Mouse (Mus musculus) MEL (cell line): Measurements from ENCODE around the gene Tango6. TPM values are rescaled to one million over a fixed set of nuclear protein-coding genes. Genes with fewer than 3 reads are reported as not detected.

ENCODE experiments used
- DNase-seq: peaks from one replicate; pipeline ENCODE4 v3.0.0; 2011; ENCODE audit warnings: low read depth, low spot score
- H3K27ac ChIP-seq: 2 replicates; pipeline ENCODE4 v1.5.1; 2012; ENCODE audit warnings: low read depth, mild to moderate bottlenecking, control low read depth, low read length, moderate library complexity; ENCODE audit not compliant: control insufficient read depth
- H3K27me3 ChIP-seq, 2 experiments: fragments of 150-350 bp in 1 of 2; sonication (generic) in 1 of 2; 2 replicates each; pipeline ENCODE4 v1.6.1; 2012; ENCODE audit warnings: low read length in 2 of 2, mild to moderate bottlenecking in 2 of 2, improper control_type of control experiment in 1 of 2, moderate library complexity in 1 of 2; ENCODE audit not compliant: insufficient read depth in 2 of 2, control insufficient read depth in 1 of 2
- H3K36me3 ChIP-seq, 2 experiments: 2 replicates each; pipeline ENCODE4 v1.6.1; 2012 to 2014; ENCODE audit warnings: low read length in 2 of 2, improper control_type of control experiment in 1 of 2, inconsistent platforms in 1 of 2, mild to moderate bottlenecking in 1 of 2; ENCODE audit not compliant: insufficient read depth in 2 of 2, control insufficient read depth in 1 of 2
- H3K4me1 ChIP-seq, 2 experiments: fragments of 150-350 bp in 1 of 2; sonication (generic) in 1 of 2; 2 replicates each; pipeline ENCODE4 v1.6.1; 2012; ENCODE audit warnings: low read length in 2 of 2, improper control_type of control experiment in 1 of 2, mild to moderate bottlenecking in 1 of 2; ENCODE audit not compliant: insufficient read depth in 2 of 2, control insufficient read depth in 1 of 2
- H3K4me3 ChIP-seq, 2 experiments: fragments of 150-350 bp in 1 of 2; sonication (generic) in 1 of 2; 2 replicates each; pipeline ENCODE4 v1.5.1; 2012; ENCODE audit warnings: low read depth in 2 of 2, low read length in 2 of 2, mild to moderate bottlenecking in 2 of 2, moderate library complexity in 2 of 2, control low read depth in 1 of 2, improper control_type of control experiment in 1 of 2; ENCODE audit not compliant: control insufficient read depth in 1 of 2, insufficient read depth in 1 of 2
- H3K79me2 ChIP-seq: 2 replicates; pipeline ENCODE4 v1.6.1; 2012; ENCODE audit warnings: mild to moderate bottlenecking, low read length, moderate library complexity; ENCODE audit not compliant: control insufficient read depth, poor library complexity, insufficient read depth
- H3K9ac ChIP-seq: 2 replicates; pipeline ENCODE4 v1.6.1; 2012; ENCODE audit warnings: low read depth, mild to moderate bottlenecking, control low read depth, low read length, moderate library complexity; ENCODE audit not compliant: control insufficient read depth, poor library complexity, severe bottlenecking
- H3K9me3 ChIP-seq: fragments of 150-350 bp; sonication (generic); replicated peaks from 2 replicates; pipeline ENCODE4 v1.6.1; 2012; ENCODE audit warnings: mild to moderate bottlenecking, low read length, improper control_type of control experiment, moderate library complexity; ENCODE audit not compliant: insufficient read depth
- BHLHE40 ChIP-seq: IDR thresholded peaks from 2 replicates; pipeline ENCODE4 v1.6.1; 2012; ENCODE audit warnings: low read depth, mild to moderate bottlenecking, inconsistent platforms, low read length, improper control_type of control experiment, borderline replicate concordance
- CHD1 ChIP-seq: IDR thresholded peaks from 2 replicates; pipeline ENCODE4 v1.6.1; 2012; ENCODE audit warnings: low read depth, mild to moderate bottlenecking, inconsistent platforms, low read length, improper control_type of control experiment
- CHD2 ChIP-seq: IDR thresholded peaks from 2 replicates; pipeline ENCODE4 v1.6.1; 2011; ENCODE audit warnings: low read length, improper control_type of control experiment
- CTCF ChIP-seq, 3 experiments: IDR thresholded peaks in 2 of 3; conservative IDR thresholded peaks in 1 of 3; 2 replicates each; pipeline ENCODE4 v1.5.1; 2011 to 2012; ENCODE audit warnings: low read length in 3 of 3, low read depth in 2 of 3, mild to moderate bottlenecking in 2 of 3, improper control_type of control experiment in 1 of 3, inconsistent platforms in 1 of 3, mixed read lengths in 1 of 3, moderate library complexity in 1 of 3; ENCODE audit not compliant: control insufficient read depth in 1 of 3, insufficient read depth in 1 of 3, poor library complexity in 1 of 3, severe bottlenecking in 1 of 3
- GABPA ChIP-seq: IDR thresholded peaks from 2 replicates; pipeline ENCODE4 v1.6.1; 2012; ENCODE audit warnings: low read depth, mild to moderate bottlenecking, inconsistent platforms, low read length, improper control_type of control experiment, moderate library complexity
- JUND ChIP-seq: IDR thresholded peaks from 2 replicates; pipeline ENCODE4 v1.6.1; 2011; ENCODE audit warnings: low read depth, mild to moderate bottlenecking, improper control_type of control experiment, low read length
- MAX ChIP-seq: IDR thresholded peaks from 2 replicates; pipeline ENCODE4 v1.6.1; 2011; ENCODE audit warnings: low read length, improper control_type of control experiment
- MXI1 ChIP-seq: IDR thresholded peaks from 2 replicates; pipeline ENCODE4 v1.6.1; 2011; ENCODE audit warnings: mild to moderate bottlenecking, low read depth, low read length, improper control_type of control experiment
- MYC ChIP-seq: IDR thresholded peaks from 2 replicates; pipeline ENCODE4 v1.6.1; 2011; ENCODE audit warnings: low read depth, mild to moderate bottlenecking, low read length, improper control_type of control experiment, moderate library complexity
- POLR2A ChIP-seq, 2 experiments: IDR thresholded peaks; 2 replicates each; pipeline ENCODE4 v1.6.1; 2011 to 2012; ENCODE audit warnings: low read length in 2 of 2, mild to moderate bottlenecking in 2 of 2, control low read depth in 1 of 2, improper control_type of control experiment in 1 of 2, low read depth in 1 of 2, moderate library complexity in 1 of 2; ENCODE audit not compliant: control insufficient read depth in 1 of 2, insufficient read depth in 1 of 2, poor library complexity in 1 of 2
- POLR2AphosphoS5 ChIP-seq: IDR thresholded peaks from 2 replicates; pipeline ENCODE4 v1.6.1; 2012; ENCODE audit warnings: low read depth, borderline replicate concordance, mild to moderate bottlenecking, inconsistent platforms, low read length, moderate library complexity, mixed read lengths
- RAD21 ChIP-seq: IDR thresholded peaks from 2 replicates; pipeline ENCODE4 v1.6.1; 2011; ENCODE audit warnings: mild to moderate bottlenecking, low read depth, low read length, improper control_type of control experiment
- SIN3A ChIP-seq: IDR thresholded peaks from 2 replicates; pipeline ENCODE4 v1.6.1; 2012; ENCODE audit warnings: low read length, improper control_type of control experiment, inconsistent platforms
- SMC3 ChIP-seq: IDR thresholded peaks from 2 replicates; pipeline ENCODE4 v1.6.1; 2011; ENCODE audit warnings: low read depth, low read length, improper control_type of control experiment
- TAL1 ChIP-seq: IDR thresholded peaks from 2 replicates; pipeline ENCODE4 v1.6.1; 2012; ENCODE audit warnings: mild to moderate bottlenecking, inconsistent platforms, low read length, moderate library complexity, mixed read lengths
- TCF12 ChIP-seq: IDR thresholded peaks from 2 replicates; pipeline ENCODE4 v1.6.1; 2014; ENCODE audit warnings: low read depth, mild to moderate bottlenecking, inconsistent platforms, low read length, improper control_type of control experiment, moderate library complexity
- USF2 ChIP-seq, 2 experiments: IDR thresholded peaks; 2 replicates each; pipeline ENCODE4 v1.6.1; 2011 to 2012; ENCODE audit warnings: improper control_type of control experiment in 2 of 2, low read length in 2 of 2, borderline replicate concordance in 1 of 2, inconsistent platforms in 1 of 2, low read depth in 1 of 2, mild to moderate bottlenecking in 1 of 2; ENCODE audit not compliant: insufficient read depth in 1 of 2
- ZMIZ1 ChIP-seq: IDR thresholded peaks from 2 replicates; pipeline ENCODE4 v1.6.1; 2012; ENCODE audit warnings: low read depth, mild to moderate bottlenecking, inconsistent platforms, low read length, improper control_type of control experiment, moderate library complexity
- polyA plus RNA-seq, 2 experiments: library from polyadenylated mRNA; stranded (reverse) in 1 of 2; unstranded in 1 of 2; fragments of >175 nt in 1 of 2; fragments of >200 nt in 1 of 2; gene quantifications; 2 replicates each; pipeline versions ENCODE4 v1.2.1 to v1.2.4; 2012; ENCODE audit warnings: low replicate concordance in 2 of 2, low read depth in 1 of 2; ENCODE audit not compliant: insufficient read length in 2 of 2, insufficient read depth in 1 of 2, missing spikeins in 1 of 2
- total RNA-seq: library from RNA; depleted of rRNA; stranded (reverse); fragments of 300-350 nt; gene quantifications from 2 replicates; pipeline ENCODE4 v1.2.3, GENCODE M21; 2012

Tango6 gene
- total and polyA plus RNA-seq, 3 experiments, result 3.0 to 6.1 TPM; not detected in 1

DNA sequence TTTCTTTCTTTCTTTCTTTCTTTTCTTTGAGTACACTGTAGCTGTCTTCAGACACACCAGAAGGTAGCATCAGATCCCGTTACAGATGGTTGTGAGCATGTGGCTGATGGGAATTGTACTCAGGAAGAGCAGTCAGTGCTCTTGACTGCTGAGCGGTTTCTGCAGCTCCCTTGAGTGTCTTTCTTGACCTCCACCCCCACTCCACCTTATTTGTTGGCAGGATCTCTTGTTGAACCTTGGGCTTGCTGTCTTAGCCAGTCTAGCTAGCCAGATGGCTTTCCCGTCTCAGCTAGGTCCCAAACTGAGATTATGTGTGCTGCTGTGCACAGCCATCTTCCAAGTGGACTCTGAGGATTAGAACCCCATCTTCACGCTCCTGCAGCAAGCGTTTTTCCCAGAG, 83.9 kb downstream of the Tango6 start:
- Histone ChIP-seq H3K9me3 (no peaks in the 10 kb centered on the region), H3K27ac (no peak overlapping the region), H3K4me1 (no peaks in the 10 kb centered on the region), H3K4me3 (no peak overlapping the region), H3K79me2 (no peaks in the 10 kb centered on the region), H3K27me3 (no peaks in the 10 kb centered on the region), H3K9ac (no peak overlapping the region), H3K36me3 (no peaks in the 10 kb centered on the region; a peak in 1 of 4 replicates)
- TF ChIP-seq POLR2A (IDR thresholded peaks at IDR 0.05; ENCODE audit: control insufficient read depth in 1 of 2, insufficient read depth in 1 of 2, low read depth in 1 of 2, low read length in 2 of 2, poor library complexity in 1 of 2) (no peak), JUND (no peak), USF2 (IDR thresholded peaks at IDR 0.05; ENCODE audit: borderline replicate concordance in 1 of 2, insufficient read depth in 1 of 2, low read depth in 1 of 2, low read length in 2 of 2) (no peak), GABPA (no peak)
- DNase-seq, result no peak

GRCm38 (mm10) chr8:106769147-106769805, 86.4 kb downstream of the Tango6 start:
- no peaks in the 10 kb centered on the region for H3K9me3 ChIP-seq
- H3K79me2 ChIP-seq, result no peaks in the 10 kb centered on the region
- no peak overlapping the region for H3K9ac ChIP-seq
- no peak overlapping the region for H3K27ac ChIP-seq
- DNase-seq, result no peak
- H3K4me3 ChIP-seq, result no peak overlapping the region
- no peaks in the 10 kb centered on the region for H3K36me3 ChIP-seq
- TF ChIP-seq CHD2, result no peak
- TF ChIP-seq MYC, result no peak
- no peak for TF ChIP-seq POLR2A (IDR thresholded peaks at IDR 0.05; ENCODE audit: control insufficient read depth in 1 of 2, insufficient read depth in 1 of 2, low read depth in 1 of 2, low read length in 2 of 2, poor library complexity in 1 of 2)
- H3K4me1 ChIP-seq, result no peaks in the 10 kb centered on the region
- no peaks in the 10 kb centered on the region for H3K27me3 ChIP-seq

DNA sequence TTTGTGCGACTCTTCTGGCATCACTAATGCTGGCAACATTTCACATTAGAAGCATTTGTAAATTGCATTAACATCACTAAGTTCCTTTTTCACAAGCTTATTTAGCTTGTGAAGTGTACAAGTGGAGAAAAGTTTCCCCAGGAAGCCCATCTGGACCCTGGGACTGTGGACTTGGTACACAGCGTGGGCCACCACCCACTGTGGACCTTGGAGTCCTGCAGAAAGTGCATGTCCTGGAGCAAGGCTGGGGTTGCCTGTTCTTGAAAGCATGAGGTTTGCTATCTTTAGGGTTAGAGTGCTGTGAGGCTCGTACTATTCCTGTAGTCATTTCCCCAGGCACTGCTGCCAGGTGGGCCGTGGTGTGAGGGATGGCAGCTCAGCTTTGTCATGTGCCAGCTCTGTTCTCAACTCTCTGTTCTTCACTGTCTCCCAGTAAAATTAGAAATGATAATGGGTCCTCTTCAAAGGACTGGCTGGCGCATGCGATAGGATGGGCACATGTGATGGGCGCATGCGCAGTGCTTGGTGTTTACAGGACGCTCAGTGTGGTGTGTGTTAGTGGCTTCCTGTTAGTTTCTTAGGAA, 87.8 kb downstream of the Tango6 start:
- no peaks in the 10 kb centered on the region for H3K27me3 ChIP-seq
- no peaks in the 10 kb centered on the region for H3K9me3 ChIP-seq
- H3K9ac ChIP-seq, result no peak overlapping the region
- H3K27ac ChIP-seq, result no peak overlapping the region
- TF ChIP-seq CTCF (IDR thresholded peaks at IDR 0.05 in 2 of 3, conservative IDR thresholded peaks at IDR 0.05 in 1 of 3; ENCODE audit: control insufficient read depth in 1 of 3, insufficient read depth in 1 of 3, low read depth in 2 of 3, low read length in 3 of 3, poor library complexity in 1 of 3, severe bottlenecking in 1 of 3), result no peak
- no peak for TF ChIP-seq MXI1
- TF ChIP-seq CHD1, result no peak
- no peak for TF ChIP-seq BHLHE40
- no peak for TF ChIP-seq SMC3
- no peak for TF ChIP-seq RAD21
- no peak for TF ChIP-seq ZMIZ1
- no peak for TF ChIP-seq MAX
- no peak for TF ChIP-seq SIN3A
- TF ChIP-seq TAL1, result no peak
- TF ChIP-seq POLR2AphosphoS5, result no peak
- TF ChIP-seq TCF12, result no peak
- TF ChIP-seq GABPA, result no peak
- no peak for TF ChIP-seq CHD2
- DNase-seq, result no peak
- no peaks in the 10 kb centered on the region for H3K79me2 ChIP-seq
- no peaks in the 10 kb centered on the region for H3K4me1 ChIP-seq
- no peak overlapping the region for H3K4me3 ChIP-seq
- H3K36me3 ChIP-seq, result no peaks in the 10 kb centered on the region
